Mouse (Mus musculus): Measurements from ENCODE around the gene Tmem184b.

- TF ChIP-seq GABPA (IDR thresholded peaks at IDR 0.05; ENCODE audit: insufficient replicate concordance, low read depth, low read length) (no peak), CTCF (conservative IDR thresholded peaks at IDR 0.05 in 1 of 2, IDR thresholded peaks at IDR 0.05 in 1 of 2; ENCODE audit: low read depth in 2 of 2, low read length in 2 of 2) (no peak), POLR2AphosphoS2 (IDR thresholded peaks at IDR 0.05; ENCODE audit: low read depth, low read length) (no peak), POLR2A (IDR thresholded peaks at IDR 0.05; ENCODE audit: low read depth, low read length) (no peak), EP300 (IDR thresholded peaks at IDR 0.05; ENCODE audit: low read length) (no peak), IRF4 (IDR thresholded peaks at IDR 0.05; ENCODE audit: low read depth, low read length) (no peak), CHD2 (IDR thresholded peaks at IDR 0.05; ENCODE audit: low read length) (no peak), ZNF384 (IDR thresholded peaks at IDR 0.05; ENCODE audit: low read depth, low read length) (no peak), ZKSCAN1 (IDR thresholded peaks at IDR 0.05; ENCODE audit: borderline replicate concordance, low read depth, low read length) (no peak)
Observed at GRCm38 (mm10) chr15:79429527-79429926, 26.2 kb upstream of the Tmem184b start.
